Mouse (Mus musculus) kidney, postnatal 0 days (tissue): Measurements from ENCODE around the gene Cacna1c. TPM values are rescaled to one million over a fixed set of nuclear protein-coding genes. Genes with fewer than 3 reads are reported as not detected.

Experiments used
- ATAC-seq: fragments of 200-750 bp; cut with Nextera tagmentation; replicated peaks from 2 replicates; pipeline ENCODE4 v1.8.0; 2017; ENCODE audit warnings: low read depth, moderate number of reproducible peaks, moderate TSS enrichment, moderate library complexity; ENCODE audit not compliant: low FRiP score
- DNase-seq: peaks from one replicate; pipeline ENCODE4 v3.0.0-alpha.2; 2016; ENCODE audit warnings: low spot score
- H3K27ac ChIP-seq: fragments of 300-500 bp; sonication (generic); 2 replicates; pipeline ENCODE4 v1.5.1; 2014; ENCODE audit warnings: mild to moderate bottlenecking
- H3K27me3 ChIP-seq: fragments of 300-500 bp; sonication (generic); 2 replicates; pipeline ENCODE4 v1.6.1; 2014; ENCODE audit warnings: low read length, mixed read lengths; ENCODE audit not compliant: insufficient read depth
- H3K36me3 ChIP-seq: fragments of 300-500 bp; sonication (generic); 2 replicates; pipeline ENCODE4 v1.6.1; 2014; ENCODE audit warnings: low read length, mixed read lengths; ENCODE audit not compliant: insufficient read depth
- H3K4me1 ChIP-seq: fragments of 300-500 bp; sonication (generic); replicated peaks from 2 replicates; pipeline ENCODE4 v1.6.1; 2014; ENCODE audit warnings: antibody characterized with exemption, low read length, mixed read lengths; ENCODE audit not compliant: insufficient read depth
- H3K4me2 ChIP-seq: fragments of 300-500 bp; sonication (generic); 2 replicates; pipeline ENCODE4 v1.6.1; 2014; ENCODE audit warnings: mild to moderate bottlenecking, low read length, moderate library complexity, mixed read lengths
- H3K4me3 ChIP-seq: fragments of 300-500 bp; sonication (generic); replicated peaks from 2 replicates; pipeline ENCODE4 v1.5.1; 2014; ENCODE audit warnings: low read depth, low read length
- H3K9ac ChIP-seq: fragments of 300-500 bp; sonication (generic); 2 replicates; pipeline ENCODE4 v1.6.1; 2014; ENCODE audit warnings: low read depth, low read length
- H3K9me3 ChIP-seq: fragments of 300-500 bp; sonication (generic); replicated peaks from 2 replicates; pipeline ENCODE4 v1.6.1; 2016; ENCODE audit warnings: low read length, inconsistent platforms, mixed read lengths
- CTCF ChIP-seq: IDR thresholded peaks from 2 replicates; pipeline ENCODE4 v1.5.1; 2016; ENCODE audit warnings: antibody characterized with exemption, low read depth, mild to moderate bottlenecking, moderate library complexity
- WGBS: fragments of 180-500 bp; shearing (Covaris S2); extraction: QIAGEN DNeasy Blood & Tissue Kit; methylation state at CpG from one replicate; pipeline ENCODE4 v1.1.7; 2014; 5-methylcytosine and 5-hydroxymethylcytosine counted together
- polyA plus RNA-seq: library from polyadenylated mRNA; unstranded; fragments of >200 nt; fragmentation: Nextera tagmentation; extraction: Ambion mirVana; gene quantifications from 2 replicates; pipeline ENCODE4 v1.2.1, GENCODE M21; 2015

Gene Cacna1c
- polyA plus RNA-seq, 1 experiment from 2014 or later, result 1.3 TPM

- Histone ChIP-seq H3K4me2 (no peak overlapping the region), H3K27me3 (no peaks in the 10 kb centered on the region), H3K27ac (no peak overlapping the region), H3K9ac (no peak overlapping the region), H3K36me3 (no peaks in the 10 kb centered on the region), H3K4me1 (no peaks in the 10 kb centered on the region), H3K4me3 (no peak overlapping the region), H3K9me3 (no peaks in the 10 kb centered on the region)
- ATAC-seq (no peak), DNase-seq (no peak)
- TF ChIP-seq CTCF, result no peak
- 82% methylated on average over 8 of the region's 8 CpGs for WGBS
These were observed 442.4 kb downstream of the Cacna1c start for GRCm38 (mm10) chr6:118753787-118754186.

GRCm38 (mm10) chr6:118753064-118753463 lies 443.2 kb downstream of the Cacna1c start:
- H3K27me3 ChIP-seq, result no peaks in the 10 kb centered on the region
- no peak overlapping the region for H3K4me2 ChIP-seq
- TF ChIP-seq CTCF, result no peak
- H3K4me1 ChIP-seq, result no peaks in the 10 kb centered on the region
- no peak overlapping the region for H3K4me3 ChIP-seq
- WGBS, result 31% methylated on average over 5 of the region's 5 CpGs
- ATAC-seq, result no peak
- H3K27ac ChIP-seq, result no peak overlapping the region
- no peak for DNase-seq
- no peaks in the 10 kb centered on the region for H3K36me3 ChIP-seq
- H3K9me3 ChIP-seq, result no peaks in the 10 kb centered on the region
- no peak overlapping the region for H3K9ac ChIP-seq

GRCm38 (mm10) chr6:118749285-118749684 lies 446.9 kb downstream of the Cacna1c start:
- no peaks in the 10 kb centered on the region for H3K36me3 ChIP-seq
- no peaks in the 10 kb centered on the region for H3K27me3 ChIP-seq
- H3K27ac ChIP-seq, result no peak overlapping the region
- ATAC-seq (no peak), DNase-seq (no peak)
- 87% methylated on average over 1 of the region's 1 CpGs for WGBS
- H3K4me2 ChIP-seq, result no peak overlapping the region
- H3K4me3 ChIP-seq, result no peak overlapping the region
- no peak overlapping the region for H3K9ac ChIP-seq
- H3K4me1 ChIP-seq, result no peaks in the 10 kb centered on the region
- H3K9me3 ChIP-seq, result no peaks in the 10 kb centered on the region
- no peak for TF ChIP-seq CTCF

GRCm38 (mm10) chr6:118742701-118743100 lies 453.5 kb downstream of the Cacna1c start:
- no peak for TF ChIP-seq CTCF
- Histone ChIP-seq H3K9ac (no peak overlapping the region), H3K4me3 (no peak overlapping the region), H3K27me3 (no peaks in the 10 kb centered on the region), H3K36me3 (no peaks in the 10 kb centered on the region), H3K4me2 (no peak overlapping the region), H3K9me3 (no peaks in the 10 kb centered on the region), H3K27ac (no peak overlapping the region), H3K4me1 (no peaks in the 10 kb centered on the region)
- no peak for ATAC-seq
- whole genome bisulfite sequencing, result 40% methylated on average over 6 of the region's 6 CpGs
- DNase-seq, result no peak

GRCm38 (mm10) chr6:118741841-118742240 lies 454.4 kb downstream of the Cacna1c start:
- Histone ChIP-seq H3K4me1 (no peaks in the 10 kb centered on the region), H3K27me3 (no peaks in the 10 kb centered on the region), H3K4me2 (no peak overlapping the region), H3K4me3 (no peak overlapping the region), H3K9ac (no peak overlapping the region), H3K9me3 (no peaks in the 10 kb centered on the region), H3K36me3 (no peaks in the 10 kb centered on the region), H3K27ac (no peak overlapping the region)
- no peak for DNase-seq
- TF ChIP-seq CTCF, result no peak
- ATAC-seq, result no peak
- WGBS, result 92% methylated on average over 14 of the region's 14 CpGs

- no peaks in the 10 kb centered on the region for H3K27me3 ChIP-seq
- H3K4me1 ChIP-seq, result no peaks in the 10 kb centered on the region
- no peak for TF ChIP-seq CTCF
- ATAC-seq (no peak), DNase-seq (no peak)
- no peaks in the 10 kb centered on the region for H3K36me3 ChIP-seq
- H3K27ac ChIP-seq, result no peak overlapping the region
- no peak overlapping the region for H3K4me3 ChIP-seq
- H3K9me3 ChIP-seq, result no peaks in the 10 kb centered on the region
- no peak overlapping the region for H3K9ac ChIP-seq
- 77% methylated on average over 9 of the region's 9 CpGs for WGBS
- H3K4me2 ChIP-seq, result no peak overlapping the region
These were observed 456.1 kb downstream of the Cacna1c start for GRCm38 (mm10) chr6:118739961-118740599.

GRCm38 (mm10) chr6:118739344-118739743 lies 456.9 kb downstream of the Cacna1c start:
- 60% methylated on average over 4 of the region's 4 CpGs for WGBS

More at GRCm38 (mm10) chr6:118739344-118739743, 456.9 kb downstream of the Cacna1c start:
- Histone ChIP-seq H3K4me3 (no peak overlapping the region), H3K9ac (no peak overlapping the region), H3K36me3 (no peaks in the 10 kb centered on the region), H3K27me3 (no peaks in the 10 kb centered on the region), H3K4me2 (no peak overlapping the region), H3K9me3 (no peaks in the 10 kb centered on the region), H3K4me1 (no peaks in the 10 kb centered on the region), H3K27ac (no peak overlapping the region)
- TF ChIP-seq CTCF, result no peak
- ATAC-seq (no peak), DNase-seq (no peak)
